Mouse (Mus musculus) megakaryocyte progenitor cell, adult 5-6 weeks (primary cell): ENCODE results near the gene Klhdc4. TPM values are rescaled to one million over a fixed set of nuclear protein-coding genes. Genes with fewer than 3 reads are reported as not detected.

Experiments
- ATAC-seq: replicated peaks from 2 replicates; pipeline ENCODE4 v1.8.0; 2016; ENCODE audit warnings: mild to moderate bottlenecking, moderate TSS enrichment, inconsistent platforms; ENCODE audit not compliant: poor library complexity
- total RNA-seq, 2 experiments: library from RNA; stranded (forward) in 1 of 2; stranded (reverse) in 1 of 2; fragments of 157-497, 149-512 nt in 1 of 2; fragments of 200-1000 nt in 1 of 2; gene quantifications; 2 replicates each; pipeline versions ENCODE4 v1.2.3 to v1.2.4; 2015 to 2017

Gene Klhdc4
- total RNA-seq, 2 experiments from 2014 or later = 16.5 to 46.1 TPM

- no peak for ATAC-seq
Observed at GRCm38 (mm10) chr8:121758470-121758869, 70.9 kb downstream of the Klhdc4 start.

- ATAC-seq = peak; percentile 97
Observed at GRCm38 (mm10) chr8:121751407-121751806, 78.0 kb downstream of the Klhdc4 start.

- peak; percentile 55; the same call in 1 of the 2 replicates for ATAC-seq
Observed at GRCm38 (mm10) chr8:121750512-121750911, 78.9 kb downstream of the Klhdc4 start.

- ATAC-seq = no peak
Observed at GRCm38 (mm10) chr8:121749501-121749900, 79.9 kb downstream of the Klhdc4 start.

Other genes with a start within 250 kb of the Klhdc4 start
- gene Map1lc3b, start 239.2 kb downstream of the Klhdc4 start, total RNA-seq (2015) = 73.8 and 74.5 TPM in 2 replicates
- gene Map1lc3b, start 239.2 kb downstream of the Klhdc4 start, total RNA-seq (2017) = 65.9 and 78.6 TPM in 2 replicates
- 0.07 TPM in 1 of 2 replicates, not detected in the other for gene Zcchc14, start 176.7 kb downstream of the Klhdc4 start, total RNA-seq (2015)
- 0.04 TPM in 1 of 2 replicates, not detected in the other for gene Zcchc14, start 176.7 kb downstream of the Klhdc4 start, total RNA-seq (2017)
- not detected in 2 replicates for gene Jph3, start 99.9 kb downstream of the Klhdc4 start, total RNA-seq (2015)
- 0.04 TPM in 1 of 2 replicates, not detected in the other for gene Jph3, start 99.9 kb downstream of the Klhdc4 start, total RNA-seq (2017)
- 46.4 and 57.5 TPM in 2 replicates for gene Slc7a5, start 78.1 kb upstream of the Klhdc4 start, total RNA-seq (2015)
- gene Slc7a5, start 78.1 kb upstream of the Klhdc4 start, total RNA-seq (2017) = 25.8 and 31.7 TPM in 2 replicates
- not detected in 2 replicates for gene Car5a, start 115.3 kb upstream of the Klhdc4 start, total RNA-seq (2015)
- not detected in 2 replicates for gene Car5a, start 115.3 kb upstream of the Klhdc4 start, total RNA-seq (2017)
- 7.5 and 9.0 TPM in 2 replicates for gene Banp, start 120.2 kb upstream of the Klhdc4 start, total RNA-seq (2015)
- 21.8 and 41.2 TPM in 2 replicates for gene Banp, start 120.2 kb upstream of the Klhdc4 start, total RNA-seq (2017)